Mouse (Mus musculus) embryonic facial prominence, embryonic 12.5 days (tissue): ENCODE results near the gene Abcb8. TPM values are rescaled to one million over a fixed set of nuclear protein-coding genes. Genes with fewer than 3 reads are reported as not detected.
A peak's percentile ranks its signal among the peaks of the same experiment; 100 is the strongest.

ENCODE experiments used
- ATAC-seq: fragments of 200-750 bp; cut with Nextera tagmentation; 2 replicates; pipeline ENCODE4 v1.8.0; 2017; ENCODE audit not compliant: insufficient number of reproducible peaks, insufficient read depth, low FRiP score, low TSS enrichment
- H3K27ac ChIP-seq: fragments of 300-500 bp; sonication (generic); 2 replicates; pipeline ENCODE4 v1.5.1; 2016; ENCODE audit warnings: mild to moderate bottlenecking
- H3K27me3 ChIP-seq: fragments of 300-500 bp; sonication (generic); 2 replicates; pipeline ENCODE4 v1.6.1; 2016; ENCODE audit warnings: mild to moderate bottlenecking, moderate library complexity
- H3K36me3 ChIP-seq: fragments of 300-500 bp; sonication (generic); 2 replicates; pipeline ENCODE4 v1.6.1; 2016; ENCODE audit warnings: mild to moderate bottlenecking
- H3K4me1 ChIP-seq: fragments of 300-500 bp; sonication (generic); 2 replicates; pipeline ENCODE4 v1.6.1; 2016
- H3K4me2 ChIP-seq: fragments of 300-500 bp; sonication (generic); replicated peaks from 2 replicates; pipeline ENCODE4 v1.6.1; 2016; ENCODE audit warnings: mild to moderate bottlenecking, moderate library complexity
- H3K4me3 ChIP-seq: fragments of 300-500 bp; sonication (generic); 2 replicates; pipeline ENCODE4 v1.5.1; 2016; ENCODE audit warnings: mild to moderate bottlenecking
- H3K9ac ChIP-seq: fragments of 300-500 bp; sonication (generic); 2 replicates; pipeline ENCODE4 v1.6.1; 2016; ENCODE audit warnings: mild to moderate bottlenecking, moderate library complexity
- H3K9me3 ChIP-seq: fragments of 300-500 bp; sonication (generic); 2 replicates; pipeline ENCODE4 v1.6.1; 2016; ENCODE audit warnings: mild to moderate bottlenecking, moderate library complexity
- WGBS: fragments of 180-500 bp; shearing (Covaris S2); methylation state at CpG from one replicate; pipeline ENCODE4 v1.1.7; 2016; 5-methylcytosine and 5-hydroxymethylcytosine counted together
- polyA plus RNA-seq: library from polyadenylated mRNA; unstranded; fragments of >200 nt; fragmentation: Nextera tagmentation; extraction: Ambion mirVana; gene quantifications from 2 replicates; pipeline ENCODE4 v1.2.1, GENCODE M21; 2016

Gene Abcb8
- polyA plus RNA-seq, 1 experiment from 2014 or later, result 44.6 TPM

DNA sequence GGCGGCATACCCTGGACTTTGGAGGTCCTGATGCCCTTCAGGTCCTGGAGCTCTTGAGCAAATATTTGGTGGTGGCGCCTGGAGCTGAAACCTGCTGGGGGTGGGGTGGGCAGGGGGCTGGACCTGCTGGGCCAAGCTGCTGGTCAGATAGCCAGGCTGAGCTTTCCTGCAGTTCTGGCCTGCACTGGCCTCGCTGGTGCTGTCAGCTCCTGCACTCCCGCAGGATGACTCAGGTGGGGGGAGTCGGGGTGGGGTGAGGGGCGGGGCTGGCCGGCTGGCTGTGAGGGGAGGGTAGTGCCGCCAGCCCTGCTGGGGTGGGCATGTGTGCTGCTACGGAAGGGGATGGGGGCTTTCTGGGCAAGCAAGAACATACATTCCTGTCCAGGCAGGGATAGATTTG is 35.1 kb downstream of the Abcb8 start:
- WGBS, result 12% methylated on average over 9 of the region's 9 CpGs
- Histone ChIP-seq H3K4me1 (peaks cover 40% of the 10 kb centered on the region), H3K4me2 (peak overlapping the region; percentile 68)

DNA sequence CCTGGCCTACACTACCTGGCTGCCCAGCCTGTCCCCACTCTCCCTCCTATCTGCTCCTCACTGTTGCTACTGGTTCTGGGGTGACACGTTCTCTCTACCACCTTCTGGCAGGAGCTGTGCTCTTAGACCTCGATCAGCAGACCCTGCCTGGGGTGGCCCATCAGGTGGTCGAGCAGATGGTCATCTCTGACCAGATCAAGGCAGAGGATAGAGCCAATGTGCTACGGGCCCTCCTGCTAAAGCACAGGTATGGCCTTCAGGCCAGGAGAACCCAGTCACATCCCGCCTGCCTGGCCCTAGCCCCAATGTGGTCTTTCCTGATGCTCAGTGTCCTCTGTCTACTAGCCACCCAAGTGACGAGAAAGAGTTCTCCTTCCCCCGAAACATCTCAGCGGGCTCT is 40.5 kb downstream of the Abcb8 start:
- ATAC-seq, result no peak
- Histone ChIP-seq H3K9me3 (no peaks in the 10 kb centered on the region), H3K4me3 (no peak overlapping the region), H3K4me1 (peaks cover under 1% of the 10 kb centered on the region), H3K27ac (no peak overlapping the region), H3K27me3 (no peaks in the 10 kb centered on the region), H3K4me2 (no peak overlapping the region), H3K9ac (no peak overlapping the region), H3K36me3 (peaks cover 89% of the 10 kb centered on the region)
- WGBS, result 84% methylated on average over 8 of the region's 8 CpGs

More for the DNA sequence above, 35.1 kb downstream of the Abcb8 start:
- peaks cover 42% of the 10 kb centered on the region for H3K36me3 ChIP-seq
- no peak overlapping the region for H3K27ac ChIP-seq
- H3K9me3 ChIP-seq, result no peaks in the 10 kb centered on the region
- H3K27me3 ChIP-seq, result no peaks in the 10 kb centered on the region
- no peak for ATAC-seq
- no peak overlapping the region for H3K4me3 ChIP-seq
- H3K9ac ChIP-seq, result no peak overlapping the region

DNA sequence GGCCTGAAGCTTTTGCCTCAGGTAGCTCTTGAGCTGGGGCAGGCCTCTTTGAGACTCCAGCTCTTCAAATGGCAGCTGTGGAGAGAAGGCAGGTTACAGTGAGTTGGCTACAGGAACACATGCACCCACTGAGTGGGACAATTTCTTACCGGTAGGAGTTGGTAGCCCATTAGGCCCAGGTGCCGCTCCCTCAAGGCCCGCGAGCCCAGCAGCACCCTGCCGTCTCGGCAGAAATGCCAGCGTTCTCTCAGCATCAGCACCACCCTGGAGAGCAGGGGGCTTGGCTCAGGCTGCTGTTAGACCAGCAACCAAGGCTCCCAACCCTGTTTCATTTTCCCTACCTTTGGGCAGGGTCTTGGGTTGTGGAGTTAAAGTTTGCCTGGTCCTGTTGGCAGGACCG is 47.7 kb downstream of the Abcb8 start:
- Histone ChIP-seq H3K27ac (no peak overlapping the region), H3K4me1 (peaks cover 17% of the 10 kb centered on the region), H3K9me3 (no peaks in the 10 kb centered on the region), H3K36me3 (peaks cover 67% of the 10 kb centered on the region), H3K27me3 (no peaks in the 10 kb centered on the region), H3K4me3 (no peak overlapping the region), H3K4me2 (no peak overlapping the region), H3K9ac (no peak overlapping the region)
- 92% methylated on average over 8 of the region's 8 CpGs for WGBS
- ATAC-seq, result no peak

DNA sequence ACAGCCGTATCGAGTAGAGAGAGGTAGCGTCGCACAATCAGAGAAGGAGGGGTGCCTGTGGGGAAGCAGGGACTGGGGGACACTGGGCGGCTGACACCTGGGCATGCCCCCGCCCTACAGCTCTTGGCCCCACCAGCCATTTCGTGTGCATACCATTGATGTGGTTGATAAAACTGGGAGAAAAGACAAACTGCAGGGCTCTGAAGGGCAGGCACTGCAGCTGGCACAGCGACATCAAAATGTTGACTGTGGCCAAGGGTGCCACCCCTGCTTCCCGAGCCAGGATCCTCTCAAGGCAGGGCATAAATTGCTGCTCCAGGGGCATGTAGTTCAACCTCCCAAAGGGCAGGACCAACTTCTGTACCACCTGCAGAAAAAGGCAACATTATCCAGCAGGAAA is 48.6 kb downstream of the Abcb8 start:
- 81% methylated on average over 9 of the region's 9 CpGs for WGBS
- peaks cover 20% of the 10 kb centered on the region for H3K4me1 ChIP-seq
- no peak overlapping the region for H3K9ac ChIP-seq
- no peak overlapping the region for H3K4me3 ChIP-seq
- H3K9me3 ChIP-seq, result no peaks in the 10 kb centered on the region
- no peak overlapping the region for H3K27ac ChIP-seq
- no peak for ATAC-seq
- no peaks in the 10 kb centered on the region for H3K27me3 ChIP-seq
- H3K4me2 ChIP-seq, result no peak overlapping the region
- peaks cover 59% of the 10 kb centered on the region for H3K36me3 ChIP-seq

DNA sequence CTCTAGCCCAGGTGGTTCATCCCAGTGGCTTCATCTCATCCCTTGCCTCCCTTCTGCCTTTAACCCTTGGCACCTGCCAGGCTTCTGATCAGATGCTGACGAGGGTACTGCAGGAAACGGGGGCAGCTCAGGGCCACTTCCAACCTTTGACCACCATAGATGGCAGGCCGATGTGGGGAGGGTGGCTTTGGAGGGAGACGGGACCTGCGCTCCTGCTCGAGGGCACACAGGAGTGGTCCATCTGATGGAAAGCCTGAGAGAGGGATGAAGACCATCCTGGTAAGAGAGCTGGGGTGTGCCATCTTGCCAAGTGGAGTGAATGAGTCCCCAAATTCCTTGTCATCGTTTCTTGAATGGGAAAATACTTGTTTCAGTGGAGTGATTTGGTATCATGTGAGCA is 49.7 kb downstream of the Abcb8 start:
- Histone ChIP-seq H3K36me3 (peaks cover 52% of the 10 kb centered on the region), H3K27ac (no peak overlapping the region), H3K9me3 (no peaks in the 10 kb centered on the region), H3K9ac (no peak overlapping the region), H3K27me3 (no peaks in the 10 kb centered on the region), H3K4me2 (no peak overlapping the region), H3K4me3 (no peak overlapping the region), H3K4me1 (peaks cover 30% of the 10 kb centered on the region)
- no peak for ATAC-seq
- 89% methylated on average over 7 of the region's 7 CpGs for WGBS

DNA sequence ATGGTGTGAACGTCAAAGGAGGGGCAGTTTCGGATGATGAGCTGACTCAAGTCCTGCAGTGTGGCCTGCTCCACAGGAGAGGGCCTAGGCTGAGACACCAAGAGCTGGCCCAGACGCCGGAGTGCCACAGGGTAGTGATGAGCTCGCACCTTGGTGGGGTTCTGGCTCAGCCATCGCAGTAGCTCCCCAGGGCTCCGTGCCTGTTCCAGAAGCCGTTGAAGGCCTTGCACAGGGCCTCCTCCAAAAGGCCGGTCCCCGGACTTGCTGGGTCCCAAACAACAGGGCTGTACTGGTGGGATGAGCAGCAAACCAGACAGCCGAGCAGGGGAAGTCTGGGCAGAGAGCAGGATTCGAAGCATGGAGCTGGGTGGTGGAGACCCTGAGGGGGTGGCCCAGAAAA is 50.5 kb downstream of the Abcb8 start:
- no peak for ATAC-seq
- peaks cover 46% of the 10 kb centered on the region for H3K36me3 ChIP-seq
- no peaks in the 10 kb centered on the region for H3K9me3 ChIP-seq
- peak overlapping the region; percentile 89 for H3K4me2 ChIP-seq
- H3K9ac ChIP-seq, result peak overlapping the region; percentile 90
- 85% methylated on average over 12 of the region's 12 CpGs for WGBS
- H3K27me3 ChIP-seq, result no peaks in the 10 kb centered on the region
- H3K27ac ChIP-seq, result no peak overlapping the region
- peaks cover 30% of the 10 kb centered on the region for H3K4me1 ChIP-seq
- H3K4me3 ChIP-seq, result peak overlapping the region; percentile 88

DNA sequence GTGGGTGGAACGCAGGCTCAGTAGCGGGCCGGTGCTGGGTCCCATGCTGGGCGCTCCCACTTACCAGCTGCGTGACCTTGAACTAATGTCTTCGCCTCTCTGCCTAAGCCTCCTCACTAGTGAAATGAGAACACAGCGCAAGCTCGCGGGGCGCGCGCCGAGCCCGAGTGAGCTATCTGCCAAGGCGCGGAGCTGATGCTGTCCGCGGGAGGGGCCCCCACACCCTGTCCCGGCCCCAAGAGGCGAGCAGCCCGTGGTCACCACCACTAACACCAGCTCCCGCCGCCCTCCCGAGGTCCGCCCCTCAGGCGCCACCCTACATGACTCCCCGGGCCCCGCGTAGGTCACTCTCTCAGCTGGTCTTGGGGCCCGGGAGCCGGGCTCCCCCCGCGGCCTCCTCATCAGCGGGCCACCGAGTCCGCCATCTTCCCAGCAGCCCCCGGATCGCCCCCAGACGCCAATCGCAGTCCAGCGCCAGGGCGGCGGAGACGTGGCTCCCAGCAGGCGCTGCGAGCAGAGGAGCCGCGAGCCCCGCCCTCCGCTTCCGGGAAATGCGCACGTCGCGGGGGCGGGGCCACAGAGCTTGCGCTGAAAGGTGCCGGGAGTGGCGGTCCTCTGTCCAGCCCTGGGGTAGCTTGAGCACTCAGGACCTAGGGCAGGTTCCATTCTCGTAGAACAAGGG is 51.4 kb downstream of the Abcb8 start, which contains the start of gene Fastk:
Gene Fastk, minus strand, starts transcription at position 542 of the 682 bp plus-strand sequence.
- peaks cover 37% of the 10 kb centered on the region for H3K36me3 ChIP-seq
- H3K4me1 ChIP-seq, result peaks cover 30% of the 10 kb centered on the region
- H3K27ac ChIP-seq, result peak within 1 kb of the TSS; percentile 91
- ATAC-seq, result peak; percentile 72
- WGBS, result under 1% methylated on average over 55 of the region's 60 CpGs
- peak within 1 kb of the TSS; percentile 88 for H3K4me3 ChIP-seq
- H3K4me2 ChIP-seq, result peak within 1 kb of the TSS; percentile 89
- no peaks in the 10 kb centered on the region for H3K9me3 ChIP-seq
- no peaks in the 10 kb centered on the region for H3K27me3 ChIP-seq
- peak within 1 kb of the TSS; percentile 90 for H3K9ac ChIP-seq

DNA sequence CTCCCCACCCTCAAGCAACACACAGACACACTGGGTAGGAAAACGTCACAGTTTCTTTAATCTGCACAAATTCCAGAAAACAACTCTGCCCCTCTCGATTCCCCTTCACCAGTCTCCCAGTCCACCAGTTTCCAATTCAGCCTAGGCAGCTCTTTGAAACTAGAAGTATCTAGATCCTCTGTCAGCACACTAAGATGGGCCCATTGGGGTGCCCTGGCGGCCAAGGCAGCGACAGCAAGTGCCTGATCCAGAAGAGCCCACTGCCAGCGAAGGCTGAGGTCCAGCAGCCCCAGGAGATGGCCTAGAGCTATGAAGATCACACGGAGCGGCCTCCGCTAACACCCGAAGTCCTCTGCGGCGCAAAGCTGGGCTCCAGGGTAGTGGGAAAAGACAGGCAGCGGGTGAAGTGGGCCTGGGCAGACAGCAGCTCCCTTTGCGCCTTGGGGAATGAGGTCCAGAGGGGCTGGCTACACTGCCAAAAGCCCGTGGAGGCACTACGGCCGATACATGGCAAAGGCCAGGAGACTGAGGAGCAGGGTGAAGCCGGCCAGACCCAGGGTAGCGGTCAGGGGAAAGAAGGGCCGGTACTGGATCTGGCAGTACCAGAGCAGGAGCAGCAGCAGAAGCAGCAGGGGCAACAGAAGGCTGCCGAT is 52.1 kb downstream of the Abcb8 start:
- peak overlapping the region; percentile 89 for H3K4me2 ChIP-seq
- no peak for ATAC-seq
- peaks cover 30% of the 10 kb centered on the region for H3K36me3 ChIP-seq
- H3K9ac ChIP-seq, result peak overlapping the region; percentile 90
- WGBS, result 55% methylated on average over 20 of the region's 20 CpGs
- no peaks in the 10 kb centered on the region for H3K9me3 ChIP-seq
- H3K4me3 ChIP-seq, result peak overlapping the region; percentile 88
- H3K4me1 ChIP-seq, result peaks cover 30% of the 10 kb centered on the region
- peak overlapping the region; percentile 91 for H3K27ac ChIP-seq
- H3K27me3 ChIP-seq, result no peaks in the 10 kb centered on the region

DNA sequence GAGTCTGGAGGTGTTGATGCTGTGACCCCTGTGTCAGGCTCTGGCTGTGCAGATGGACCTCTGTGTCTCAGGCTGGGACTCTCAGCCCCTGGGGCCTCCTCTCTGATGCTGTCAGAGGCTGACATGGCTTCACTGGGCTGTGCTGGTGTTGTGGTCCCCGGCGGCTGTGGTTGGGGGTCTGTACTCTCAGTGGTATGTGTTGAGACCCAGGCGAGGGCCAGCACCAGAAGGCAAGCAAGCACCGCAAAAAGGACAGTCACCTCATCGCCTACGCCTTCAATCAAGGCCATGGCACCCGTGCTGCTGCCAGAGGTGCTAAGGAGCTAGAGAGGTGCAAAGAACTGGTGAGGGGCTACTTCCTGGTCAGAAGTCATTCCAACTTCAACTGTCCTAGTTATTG is 53.2 kb downstream of the Abcb8 start:
- H3K4me2 ChIP-seq, result peak overlapping the region; percentile 82; the same call in 1 of the 2 replicates
- no peaks in the 10 kb centered on the region for H3K27me3 ChIP-seq
- H3K9ac ChIP-seq, result no peak overlapping the region
- no peak for ATAC-seq
- no peak overlapping the region for H3K27ac ChIP-seq
- H3K9me3 ChIP-seq, result no peaks in the 10 kb centered on the region
- WGBS, result 83% methylated on average over 7 of the region's 7 CpGs
- no peak overlapping the region; the same call in 1 of the 2 replicates for H3K4me3 ChIP-seq
- H3K4me1 ChIP-seq, result peaks cover 36% of the 10 kb centered on the region
- H3K36me3 ChIP-seq, result peaks cover 19% of the 10 kb centered on the region

DNA sequence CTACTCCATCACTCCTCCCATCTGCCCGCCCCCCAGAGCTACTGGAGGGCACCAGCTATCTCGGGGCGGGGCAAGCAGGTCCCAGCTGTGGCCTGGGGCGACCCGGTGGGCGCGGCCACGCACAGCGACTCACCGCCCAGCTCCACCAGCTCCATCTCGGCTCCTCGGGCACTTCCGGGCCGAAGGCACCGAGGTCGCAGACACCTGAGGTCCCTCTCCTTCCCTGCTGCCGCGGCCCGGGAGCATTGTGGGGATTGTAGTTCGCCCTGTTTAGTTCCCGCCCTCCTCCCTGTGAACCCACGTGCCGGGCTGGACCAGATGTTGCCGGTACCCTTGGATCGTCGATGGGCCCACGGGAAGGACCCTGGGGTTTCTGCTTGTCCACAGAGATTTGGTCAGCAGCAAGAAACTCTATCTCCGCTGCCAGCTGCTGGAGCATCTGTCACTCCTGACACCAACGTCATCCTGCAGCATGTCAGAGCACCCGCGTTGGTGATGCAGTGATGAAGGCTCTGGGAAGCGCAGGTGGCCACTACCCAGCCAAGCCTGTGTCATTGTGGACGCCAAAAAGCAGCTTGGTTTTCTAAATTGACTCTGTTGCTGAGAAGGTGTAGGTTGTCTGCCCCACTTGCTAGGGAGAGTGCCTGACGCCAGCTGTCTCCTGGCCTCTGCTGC is 54.3 kb downstream of the Abcb8 start, which contains the start of gene Tmub1:
Gene Tmub1, minus strand, starts transcription at position 231 of the 675 bp plus-strand sequence.
- H3K4me3 ChIP-seq, result peak within 1 kb of the TSS; percentile 70
- peak within 1 kb of the TSS; percentile 65 for H3K9ac ChIP-seq
- peaks cover 36% of the 10 kb centered on the region for H3K4me1 ChIP-seq
- peaks cover 9% of the 10 kb centered on the region; the same call in 1 of the 2 replicates for H3K36me3 ChIP-seq
- no peaks in the 10 kb centered on the region for H3K9me3 ChIP-seq
- peak within 1 kb of the TSS; percentile 82 for H3K4me2 ChIP-seq
- ATAC-seq, result peak; percentile 53
- no peaks in the 10 kb centered on the region for H3K27me3 ChIP-seq
- 2% methylated on average over 34 of the region's 34 CpGs for WGBS
- no peak within 1 kb of the TSS for H3K27ac ChIP-seq

DNA sequence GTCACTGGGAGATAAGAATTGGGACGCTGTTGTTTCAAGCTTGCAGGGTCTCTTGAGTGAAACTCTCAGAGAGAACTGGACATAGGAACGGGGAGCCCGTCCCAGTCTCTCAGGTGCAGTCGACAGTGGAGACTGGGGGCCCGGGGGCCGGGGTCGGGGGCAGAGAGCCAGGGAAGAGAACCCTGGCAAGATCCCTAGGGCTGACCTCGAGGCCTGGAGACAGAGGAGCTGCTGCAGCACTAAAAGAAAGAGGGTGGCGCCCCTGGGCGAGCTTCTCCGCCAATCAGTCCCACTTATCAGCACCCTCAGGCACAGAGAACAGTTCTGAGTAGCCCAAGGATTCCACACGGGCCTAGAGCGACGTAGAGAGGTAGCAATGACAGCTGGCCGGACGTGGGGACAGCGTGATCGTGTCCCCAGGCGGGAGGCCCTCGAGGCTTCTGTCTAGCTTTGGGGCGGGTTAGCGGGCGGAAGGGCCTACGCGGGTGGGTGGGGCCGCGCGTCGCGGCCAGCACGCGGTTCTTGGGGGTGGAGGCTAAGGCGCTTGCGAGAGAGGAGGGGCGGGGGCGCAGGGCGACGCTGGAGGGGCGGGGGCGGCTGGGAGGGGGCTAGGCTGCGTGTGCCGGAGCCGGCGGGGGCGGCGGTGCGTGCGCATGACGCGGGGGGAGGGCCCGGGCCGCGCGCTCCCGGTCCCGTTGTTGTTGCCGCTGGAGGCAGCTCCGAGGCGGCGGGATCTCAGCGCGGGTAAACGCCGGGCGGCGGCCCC is 58.0 kb downstream of the Abcb8 start:
- Histone ChIP-seq H3K36me3 (no peaks in the 10 kb centered on the region), H3K4me2 (peak overlapping the region; percentile 97), H3K27me3 (no peaks in the 10 kb centered on the region), H3K4me3 (peak overlapping the region; percentile 84), H3K9ac (peak overlapping the region; percentile 97), H3K27ac (peak overlapping the region; percentile 97), H3K9me3 (no peaks in the 10 kb centered on the region), H3K4me1 (peaks cover 54% of the 10 kb centered on the region)
- peak; percentile 52 for ATAC-seq
- 2% methylated on average over 53 of the region's 66 CpGs for WGBS
